Mouse (Mus musculus): ENCODE measurements at regions not wholly inside any gene's neighbourhood (a gene's known extent, or its start where the extent isn't known, plus 50 kb on each side); places are given as distances from the start of the nearest gene placed in this dataset.

GRCm38 (mm10) chr2:172094159-172094558 is 50.9 kb upstream of the Cbln4 start:
- no peak for DNase-seq

GRCm38 (mm10) chr2:172103881-172104655 is 60.8 kb upstream of the Cbln4 start:
- no peak for DNase-seq

- DNase-seq, result no peak
These were observed 62.0 kb upstream of the Cbln4 start for GRCm38 (mm10) chr2:172105241-172105640.

GRCm38 (mm10) chr2:172110706-172111105 is 67.4 kb upstream of the Cbln4 start:
- DNase-seq, result peak; percentile 52

DNA sequence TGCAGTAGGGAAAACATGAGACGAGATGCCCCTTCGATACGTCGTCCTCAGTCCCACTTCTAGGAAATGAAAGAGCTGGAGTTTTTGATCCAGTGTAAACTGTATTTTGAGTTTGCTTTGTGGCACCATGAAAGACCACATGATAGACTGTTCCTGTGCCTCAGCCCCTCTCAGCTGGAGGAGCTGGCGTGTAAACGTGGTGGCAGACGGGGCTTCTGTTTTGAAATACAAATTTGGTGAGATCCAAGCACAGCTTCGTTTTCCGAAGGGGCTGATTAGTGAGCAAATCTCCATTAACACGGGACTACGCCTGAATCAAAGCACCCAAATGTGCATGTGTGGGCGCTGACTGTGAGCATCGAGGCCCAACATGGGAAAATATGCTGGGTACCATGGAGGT is 70.4 kb upstream of the Cbln4 start:
- no peak for DNase-seq

DNA sequence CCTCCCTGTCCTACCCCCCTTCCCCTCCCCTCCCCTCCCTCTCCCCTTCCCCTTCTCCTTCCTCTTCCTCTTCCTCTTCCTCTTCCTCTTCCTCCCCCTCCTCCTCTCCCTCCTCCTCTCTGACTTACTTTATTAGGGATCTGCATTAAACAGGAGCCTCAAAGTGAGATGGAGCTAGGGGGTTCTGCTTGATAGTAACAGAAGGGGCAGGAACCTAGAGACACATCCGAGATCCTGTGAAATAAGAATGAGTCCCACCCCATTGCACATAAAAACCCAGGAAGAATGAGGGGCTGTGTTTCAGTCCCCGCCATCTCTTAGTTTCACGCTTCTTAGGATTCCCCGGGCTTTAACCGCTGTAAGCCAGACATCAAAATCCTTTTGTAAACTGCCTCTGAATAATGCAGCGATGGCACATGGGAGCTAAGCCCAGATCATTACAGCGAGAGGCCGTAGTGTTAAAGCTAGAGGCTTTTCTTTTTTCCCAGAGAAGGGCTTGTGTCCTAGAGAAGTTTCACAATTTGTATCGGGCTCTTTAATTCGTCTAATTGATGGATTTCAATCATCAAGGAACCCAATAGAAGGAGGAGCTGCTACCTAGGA is 72.4 kb upstream of the Cbln4 start:
- no peak for DNase-seq

DNA sequence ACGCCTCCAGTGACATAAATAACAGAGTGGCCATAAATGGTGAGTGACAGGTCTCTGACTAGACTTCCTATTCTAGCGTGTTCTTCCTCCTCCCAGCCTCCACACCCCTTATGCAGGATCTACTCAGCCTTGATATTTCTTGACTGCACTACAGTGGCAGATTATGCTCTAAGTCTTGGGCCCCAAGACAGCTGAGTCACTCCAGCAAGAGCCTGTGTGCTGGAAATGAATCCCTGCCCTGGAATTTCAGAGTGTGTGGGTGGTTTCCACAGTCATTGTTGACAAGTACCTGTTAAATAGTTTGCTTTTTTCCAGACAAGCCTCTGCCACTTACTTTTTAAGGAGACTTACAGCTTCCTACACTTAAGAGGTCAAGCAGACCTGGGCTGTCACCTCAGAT is 84.3 kb upstream of the Cbln4 start:
- no peak for DNase-seq

- no peak for DNase-seq
These were observed 88.0 kb upstream of the Cbln4 start for GRCm38 (mm10) chr2:172131232-172131631.

GRCm38 (mm10) chr2:172132623-172133332 is 89.5 kb upstream of the Cbln4 start:
- no peak for DNase-seq

- no peak for DNase-seq
These were observed 96.8 kb upstream of the Cbln4 start for GRCm38 (mm10) chr2:172140080-172140479.

DNA sequence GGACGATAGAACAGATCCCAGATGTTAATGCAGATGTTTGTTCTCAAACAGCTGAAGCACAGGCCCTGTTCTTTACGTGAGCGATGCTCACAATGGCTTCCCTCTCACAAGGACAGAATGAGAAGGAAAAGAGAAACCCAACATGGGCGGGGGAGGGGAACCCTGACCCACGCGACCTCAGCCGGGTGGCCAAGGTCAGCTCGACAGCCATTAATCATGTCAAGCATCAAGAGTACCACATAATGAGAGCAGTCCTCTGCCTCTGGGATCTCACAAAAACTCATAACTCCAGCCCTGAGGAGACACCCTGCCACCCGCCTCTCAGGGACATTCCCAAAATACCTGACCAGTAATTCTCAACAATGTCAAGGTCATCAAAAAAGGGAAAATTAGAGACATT is 100.0 kb upstream of the Cbln4 start:
- DNase-seq, result peak; percentile 32

DNA sequence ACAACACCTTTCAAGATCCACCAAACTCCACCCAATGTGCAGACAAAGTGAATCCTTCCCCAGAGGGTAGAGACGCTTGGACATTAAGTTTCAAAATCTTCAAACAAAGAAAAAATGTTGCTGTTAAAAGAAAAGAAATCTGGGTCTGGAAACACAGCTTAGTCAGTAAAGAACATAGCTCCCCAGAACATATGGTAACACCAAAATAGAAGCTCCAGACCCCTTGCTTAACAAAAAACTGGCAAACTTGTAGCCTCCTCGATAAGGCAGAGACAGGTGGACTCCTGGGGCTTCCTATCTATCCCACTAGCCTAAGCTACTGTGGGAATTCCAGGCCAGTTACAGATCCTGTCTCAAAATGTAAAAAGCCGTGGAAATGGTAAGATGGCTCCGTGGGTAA is 99.6 kb upstream of the Mc3r start:
- no peak for DNase-seq

- no peak for DNase-seq
These were observed 98.6 kb upstream of the Mc3r start for GRCm38 (mm10) chr2:172149734-172150133.

DNA sequence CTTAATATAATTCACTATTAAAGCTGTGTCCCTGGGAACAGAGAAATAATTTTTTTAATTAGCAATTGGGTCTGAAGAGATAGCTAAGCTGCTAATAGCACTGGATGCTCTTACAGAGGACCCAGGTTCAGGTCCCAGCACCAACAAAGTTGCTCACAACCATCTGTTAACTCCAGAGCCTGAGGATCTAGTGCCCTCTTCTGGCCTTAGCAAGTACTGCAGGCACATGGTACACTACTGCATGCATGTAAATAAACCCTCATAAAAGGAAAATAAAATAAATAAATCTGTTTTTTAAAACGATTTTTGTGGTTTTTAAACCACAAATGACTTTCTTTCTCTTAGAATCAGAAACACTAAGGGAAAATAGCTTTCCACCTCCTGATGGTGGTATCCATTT is 97.4 kb upstream of the Mc3r start:
- DNase-seq, result no peak

DNA sequence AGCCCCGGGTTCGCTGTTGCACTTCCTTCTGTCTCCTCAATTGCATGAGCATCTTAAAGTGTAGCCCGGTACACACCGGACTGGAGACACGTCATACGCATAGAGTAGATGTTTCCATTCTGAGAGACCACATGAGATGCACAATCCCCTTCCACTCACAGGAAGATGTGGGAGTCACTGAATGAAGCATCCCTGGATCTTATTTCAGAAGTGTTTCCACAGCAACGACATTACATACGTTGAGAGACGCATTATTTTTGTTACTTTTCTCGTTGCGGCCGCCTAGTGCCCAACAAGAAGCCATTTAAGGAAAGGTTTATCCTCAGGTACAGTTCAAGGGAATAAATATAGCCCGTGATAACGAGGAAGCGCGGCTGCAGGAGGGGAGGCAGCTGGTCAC is 88.4 kb upstream of the Mc3r start:
- DNase-seq, result no peak

DNA sequence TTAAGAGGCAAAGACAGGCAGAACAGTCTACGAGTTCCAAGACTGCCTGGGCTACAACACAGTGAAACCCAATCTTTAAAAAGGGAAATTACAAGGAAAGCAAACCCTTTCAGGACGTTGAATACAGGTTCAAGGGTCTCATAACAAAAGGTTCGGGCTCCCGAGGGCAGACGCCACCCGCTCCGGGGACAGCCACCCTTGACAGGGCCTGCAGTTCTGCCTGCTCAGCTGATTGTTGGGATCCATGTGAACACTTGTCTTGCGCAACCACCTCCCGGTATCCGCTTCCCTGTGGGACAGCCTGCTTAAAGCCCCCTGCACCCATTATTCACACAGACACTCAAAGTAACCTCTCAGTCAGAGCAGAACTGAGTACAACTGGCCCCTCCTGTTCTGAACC is 70.9 kb upstream of the Mc3r start:
- DNase-seq, result no peak

DNA sequence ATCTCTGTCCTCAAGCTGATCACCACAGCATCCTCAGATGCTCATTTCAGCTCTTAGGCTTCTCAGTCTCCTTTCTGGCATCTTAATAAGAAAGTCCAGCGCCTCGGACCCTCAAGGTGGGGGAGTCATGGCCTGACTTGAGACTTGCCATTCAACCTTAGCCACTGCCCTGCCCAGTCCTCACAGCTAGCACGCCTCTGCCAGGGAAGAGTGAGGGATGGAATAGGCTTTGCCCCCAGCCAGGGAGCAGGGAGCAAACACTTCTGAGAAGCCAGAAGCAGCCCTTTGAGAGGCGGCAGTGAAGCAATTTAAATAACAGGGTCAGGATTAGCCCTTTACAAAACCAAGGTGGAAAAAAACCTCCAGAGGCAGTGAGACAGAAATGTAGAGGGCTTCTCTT is 69.0 kb upstream of the Mc3r start:
- no peak for DNase-seq

- no peak for DNase-seq
These were observed 50.5 kb upstream of the Mc3r start for GRCm38 (mm10) chr2:172197746-172198145.

Small RNA genes in the stretch of these regions (microRNA-seq; reads per million reads assigned to microRNA genes)
- gene Gm44301, result 0 reads per million in 2 experiments

Data from adrenal gland, postnatal 14 days (tissue).